Mouse (Mus musculus): ENCODE data around the gene St8sia1. TPM values are rescaled to one million over a fixed set of nuclear protein-coding genes. Genes with fewer than 3 reads are reported as not detected.

St8sia1 gene
- polyA plus RNA-seq, 1 experiment from 2014 or later, result 1.1 TPM

DNA sequence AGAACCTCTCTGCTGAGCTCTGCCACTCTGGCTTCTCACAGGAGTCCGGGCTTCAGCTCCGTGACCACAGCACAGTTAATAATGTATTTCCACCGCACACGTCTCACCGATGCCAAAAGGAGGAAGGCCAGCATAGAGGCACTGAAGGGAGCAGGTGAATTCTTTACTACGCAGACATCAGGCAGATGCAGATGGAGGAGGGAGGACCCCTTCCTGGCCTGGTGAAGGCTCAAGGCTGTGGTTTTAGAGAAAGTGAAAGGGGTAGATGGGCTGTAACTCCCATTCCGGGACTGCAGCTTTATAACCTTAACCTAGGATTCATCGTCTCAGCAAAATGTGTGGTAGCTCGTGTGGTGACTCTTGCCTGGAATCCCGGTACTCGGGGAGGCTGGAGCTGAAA lies 13.9 kb downstream of the St8sia1 start:
- Histone ChIP-seq H3K27me3 (ENCODE audit: control insufficient read depth, insufficient read depth, low read length) (no peaks in the 10 kb centered on the region), H3K9ac (ENCODE audit: low read length) (no peak overlapping the region), H3K4me2 (ENCODE audit: low read length) (no peak overlapping the region), H3K9me3 (ENCODE audit: control insufficient read depth, low read length) (no peaks in the 10 kb centered on the region), H3K4me1 (ENCODE audit: control insufficient read depth in 2 of 2, insufficient read depth in 2 of 2, low read length in 2 of 2) (no peaks in the 10 kb centered on the region), H3K36me3 (ENCODE audit: control insufficient read depth, insufficient read depth, low read length) (no peaks in the 10 kb centered on the region), H3K4me3 (ENCODE audit: control insufficient read depth in 1 of 2, insufficient read depth in 1 of 2, low read depth in 1 of 2, low read length in 2 of 2) (no peak overlapping the region), H3K27ac (replicated peaks in 1 of 2; ENCODE audit: control insufficient read depth in 1 of 2, insufficient read depth in 1 of 2, low read depth in 2 of 2, low read length in 2 of 2) (no peak overlapping the region)
- 80% methylated on average over 11 of the region's 11 CpGs for WGBS
- no peak for ATAC-seq (ENCODE audit: insufficient number of reproducible peaks, insufficient read depth, low FRiP score, low read depth)

DNA sequence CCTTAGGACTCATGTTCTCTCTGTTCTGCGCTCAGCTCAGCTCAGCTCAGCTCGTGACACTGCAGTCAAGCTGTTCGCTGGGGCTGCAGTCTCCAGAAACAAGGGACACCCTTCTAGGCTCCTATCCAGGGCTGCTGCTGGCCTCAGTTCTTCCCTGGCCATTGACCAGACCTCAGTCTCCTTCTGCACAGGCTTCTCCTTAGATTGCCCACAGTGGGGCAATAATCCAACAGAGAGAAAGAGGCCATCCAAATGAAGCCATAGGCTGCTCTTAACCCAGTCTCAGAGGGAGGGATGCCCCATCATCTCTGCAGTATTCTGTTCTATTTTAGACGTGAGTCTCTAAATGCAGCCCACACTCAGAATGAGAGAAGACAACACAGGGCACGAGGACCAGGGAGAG lies 15.3 kb downstream of the St8sia1 start:
- H3K4me1 ChIP-seq (ENCODE audit: control insufficient read depth in 2 of 2, insufficient read depth in 2 of 2, low read length in 2 of 2), result no peaks in the 10 kb centered on the region
- H3K9me3 ChIP-seq (ENCODE audit: control insufficient read depth, low read length), result no peaks in the 10 kb centered on the region
- no peak for ATAC-seq (ENCODE audit: insufficient number of reproducible peaks, insufficient read depth, low FRiP score, low read depth)
- H3K36me3 ChIP-seq (ENCODE audit: control insufficient read depth, insufficient read depth, low read length), result no peaks in the 10 kb centered on the region
- H3K4me2 ChIP-seq (ENCODE audit: low read length), result no peak overlapping the region
- 61% methylated on average over 5 of the region's 5 CpGs for WGBS
- H3K9ac ChIP-seq (ENCODE audit: low read length), result no peak overlapping the region
- no peak overlapping the region for H3K4me3 ChIP-seq (ENCODE audit: control insufficient read depth in 1 of 2, insufficient read depth in 1 of 2, low read depth in 1 of 2, low read length in 2 of 2)
- H3K27ac ChIP-seq (replicated peaks in 1 of 2; ENCODE audit: control insufficient read depth in 1 of 2, insufficient read depth in 1 of 2, low read depth in 2 of 2, low read length in 2 of 2), result no peak overlapping the region
- H3K27me3 ChIP-seq (ENCODE audit: control insufficient read depth, insufficient read depth, low read length), result no peaks in the 10 kb centered on the region

- Histone ChIP-seq H3K9ac (ENCODE audit: low read length) (no peak overlapping the region), H3K4me1 (ENCODE audit: control insufficient read depth in 2 of 2, insufficient read depth in 2 of 2, low read length in 2 of 2) (no peaks in the 10 kb centered on the region), H3K4me2 (ENCODE audit: low read length) (no peak overlapping the region), H3K27ac (replicated peaks in 1 of 2; ENCODE audit: control insufficient read depth in 1 of 2, insufficient read depth in 1 of 2, low read depth in 2 of 2, low read length in 2 of 2) (no peak overlapping the region), H3K9me3 (ENCODE audit: control insufficient read depth, low read length) (no peaks in the 10 kb centered on the region), H3K36me3 (ENCODE audit: control insufficient read depth, insufficient read depth, low read length) (no peaks in the 10 kb centered on the region), H3K4me3 (ENCODE audit: control insufficient read depth in 1 of 2, insufficient read depth in 1 of 2, low read depth in 1 of 2, low read length in 2 of 2) (no peak overlapping the region), H3K27me3 (ENCODE audit: control insufficient read depth, insufficient read depth, low read length) (no peaks in the 10 kb centered on the region)
- WGBS, result 83% methylated on average over 6 of the region's 6 CpGs
- ATAC-seq (ENCODE audit: insufficient number of reproducible peaks, insufficient read depth, low FRiP score, low read depth), result no peak
Measured at GRCm38 (mm10) chr6:142947029-142947428, 17.2 kb downstream of the St8sia1 start.

DNA sequence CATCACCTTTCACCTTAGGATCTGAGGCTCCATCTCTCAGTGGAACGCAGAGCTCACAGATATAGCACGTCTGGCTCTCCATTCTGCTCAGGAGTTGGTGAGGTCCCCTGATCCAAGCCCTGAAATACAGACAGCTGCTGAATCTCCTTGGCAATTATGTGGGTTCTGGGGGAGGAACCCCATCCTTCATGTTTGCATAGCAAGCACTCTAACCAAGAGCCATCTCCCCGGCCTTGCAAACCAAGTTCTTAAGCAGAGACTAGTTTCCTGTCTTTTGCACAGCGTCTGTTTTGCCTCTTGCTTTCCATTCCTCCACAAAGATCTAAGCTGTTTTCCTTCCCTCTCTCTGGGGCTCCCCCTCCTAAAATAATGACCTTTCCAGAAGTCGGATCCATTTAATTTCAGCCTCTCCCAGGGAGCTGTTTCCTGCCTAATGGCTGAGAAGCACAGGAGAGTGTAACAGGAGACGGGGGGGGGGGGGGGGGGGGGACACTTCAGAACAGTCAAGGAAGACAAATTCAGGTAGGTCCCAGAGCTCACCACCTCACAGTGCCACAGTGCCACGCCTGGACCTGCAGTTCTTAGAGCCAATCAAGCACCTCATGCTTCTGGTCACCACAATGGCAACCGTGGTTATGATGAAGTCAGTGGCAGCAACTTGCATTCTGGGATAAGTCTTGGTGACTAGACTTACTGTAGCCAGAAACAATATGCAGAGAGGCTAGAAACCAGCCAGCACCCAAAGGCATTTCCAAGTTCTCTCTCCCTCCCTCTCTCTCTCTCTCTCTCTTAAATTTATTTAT lies 18.0 kb downstream of the St8sia1 start:
- no peak for ATAC-seq (ENCODE audit: insufficient number of reproducible peaks, insufficient read depth, low FRiP score, low read depth)
- Histone ChIP-seq H3K4me3 (ENCODE audit: control insufficient read depth in 1 of 2, insufficient read depth in 1 of 2, low read depth in 1 of 2, low read length in 2 of 2) (no peak overlapping the region), H3K4me1 (ENCODE audit: control insufficient read depth in 2 of 2, insufficient read depth in 2 of 2, low read length in 2 of 2) (no peaks in the 10 kb centered on the region), H3K9me3 (ENCODE audit: control insufficient read depth, low read length) (no peaks in the 10 kb centered on the region), H3K27me3 (ENCODE audit: control insufficient read depth, insufficient read depth, low read length) (no peaks in the 10 kb centered on the region), H3K9ac (ENCODE audit: low read length) (no peak overlapping the region), H3K36me3 (ENCODE audit: control insufficient read depth, insufficient read depth, low read length) (no peaks in the 10 kb centered on the region), H3K4me2 (ENCODE audit: low read length) (no peak overlapping the region), H3K27ac (replicated peaks in 1 of 2; ENCODE audit: control insufficient read depth in 1 of 2, insufficient read depth in 1 of 2, low read depth in 2 of 2, low read length in 2 of 2) (no peak overlapping the region)
- WGBS, result 55% methylated on average over 8 of the region's 8 CpGs

DNA sequence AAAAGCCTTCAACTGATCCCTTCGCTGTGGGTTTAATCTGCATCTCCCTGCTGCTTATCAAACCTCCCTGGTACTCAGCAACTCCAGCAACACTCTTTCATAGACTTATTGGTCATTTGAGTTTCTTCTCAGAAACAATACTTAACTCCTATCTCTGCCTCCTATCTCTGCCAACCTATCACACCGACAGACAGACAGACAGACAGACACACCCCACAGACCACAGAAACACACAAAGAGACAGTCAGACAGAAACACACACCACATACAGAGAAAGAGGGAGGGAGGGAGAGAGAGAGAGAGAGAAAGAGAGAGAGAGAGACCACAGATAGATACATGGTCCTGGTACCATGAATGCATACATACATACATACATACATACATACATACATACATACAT lies 18.8 kb downstream of the St8sia1 start:
- Histone ChIP-seq H3K27me3 (ENCODE audit: control insufficient read depth, insufficient read depth, low read length) (no peaks in the 10 kb centered on the region), H3K4me1 (ENCODE audit: control insufficient read depth in 2 of 2, insufficient read depth in 2 of 2, low read length in 2 of 2) (no peaks in the 10 kb centered on the region), H3K27ac (replicated peaks in 1 of 2; ENCODE audit: control insufficient read depth in 1 of 2, insufficient read depth in 1 of 2, low read depth in 2 of 2, low read length in 2 of 2) (no peak overlapping the region), H3K9ac (ENCODE audit: low read length) (no peak overlapping the region), H3K4me2 (ENCODE audit: low read length) (no peak overlapping the region), H3K36me3 (ENCODE audit: control insufficient read depth, insufficient read depth, low read length) (no peaks in the 10 kb centered on the region), H3K9me3 (ENCODE audit: control insufficient read depth, low read length) (no peaks in the 10 kb centered on the region), H3K4me3 (ENCODE audit: control insufficient read depth in 1 of 2, insufficient read depth in 1 of 2, low read depth in 1 of 2, low read length in 2 of 2) (no peak overlapping the region)
- 57% methylated on average over 2 of the region's 2 CpGs for WGBS
- ATAC-seq (ENCODE audit: insufficient number of reproducible peaks, insufficient read depth, low FRiP score, low read depth), result no peak

GRCm38 (mm10) chr6:142944470-142944869 lies 19.8 kb downstream of the St8sia1 start:
- Histone ChIP-seq H3K4me1 (ENCODE audit: control insufficient read depth in 2 of 2, insufficient read depth in 2 of 2, low read length in 2 of 2) (no peaks in the 10 kb centered on the region), H3K27me3 (ENCODE audit: control insufficient read depth, insufficient read depth, low read length) (no peaks in the 10 kb centered on the region), H3K36me3 (ENCODE audit: control insufficient read depth, insufficient read depth, low read length) (no peaks in the 10 kb centered on the region), H3K27ac (replicated peaks in 1 of 2; ENCODE audit: control insufficient read depth in 1 of 2, insufficient read depth in 1 of 2, low read depth in 2 of 2, low read length in 2 of 2) (no peak overlapping the region), H3K9me3 (ENCODE audit: control insufficient read depth, low read length) (no peaks in the 10 kb centered on the region), H3K4me3 (ENCODE audit: control insufficient read depth in 1 of 2, insufficient read depth in 1 of 2, low read depth in 1 of 2, low read length in 2 of 2) (no peak overlapping the region), H3K9ac (ENCODE audit: low read length) (no peak overlapping the region), H3K4me2 (ENCODE audit: low read length) (no peak overlapping the region)
- ATAC-seq (ENCODE audit: insufficient number of reproducible peaks, insufficient read depth, low FRiP score, low read depth), result no peak
- 91% methylated on average over 3 of the region's 3 CpGs for WGBS

GRCm38 (mm10) chr6:142943419-142943818 lies 20.8 kb downstream of the St8sia1 start:
- Histone ChIP-seq H3K36me3 (ENCODE audit: control insufficient read depth, insufficient read depth, low read length) (no peaks in the 10 kb centered on the region), H3K27ac (replicated peaks in 1 of 2; ENCODE audit: control insufficient read depth in 1 of 2, insufficient read depth in 1 of 2, low read depth in 2 of 2, low read length in 2 of 2) (no peak overlapping the region)
- WGBS, result 81% methylated on average over 8 of the region's 8 CpGs

More at GRCm38 (mm10) chr6:142943419-142943818, 20.8 kb downstream of the St8sia1 start:
- H3K4me2 ChIP-seq (ENCODE audit: low read length), result no peak overlapping the region
- ATAC-seq (ENCODE audit: insufficient number of reproducible peaks, insufficient read depth, low FRiP score, low read depth), result no peak
- no peaks in the 10 kb centered on the region for H3K9me3 ChIP-seq (ENCODE audit: control insufficient read depth, low read length)
- no peak overlapping the region for H3K9ac ChIP-seq (ENCODE audit: low read length)
- H3K27me3 ChIP-seq (ENCODE audit: control insufficient read depth, insufficient read depth, low read length), result no peaks in the 10 kb centered on the region
- H3K4me1 ChIP-seq (ENCODE audit: control insufficient read depth in 2 of 2, insufficient read depth in 2 of 2, low read length in 2 of 2), result peaks cover 0 to 2% of the 10 kb centered on the region in 2 experiments; a peak in 1 of 4 replicates
- H3K4me3 ChIP-seq (ENCODE audit: control insufficient read depth in 1 of 2, insufficient read depth in 1 of 2, low read depth in 1 of 2, low read length in 2 of 2), result no peak overlapping the region
